ENCODE assay signal across 7 mouse cellular contexts in genomic region chr12:119164176-119164575, GRCm38 (mm10).
A peak's percentile ranks its signal among the peaks of the same experiment; 100 is the strongest.
DNase-seq lines count a peak whose midpoint lies in the region; ATAC-seq lines count a peak whose summit lies in the region.

No protein-coding gene starts in this region.

- H3K27ac ChIP-seq in embryonic facial prominence, embryonic 14.5 days (replicated peaks; ENCODE audit: low read depth, low read length): no peak overlapping the region
- peak overlapping the region; percentile 22; the same call in 1 of the 2 replicates for H3K27ac ChIP-seq in limb, embryonic 15.5 days

- peak; percentile 79; the same call in 1 of the 2 replicates for ATAC-seq in embryonic facial prominence, embryonic 14.5 days (ENCODE audit: low read depth)
- ATAC-seq in limb, embryonic 15.5 days (ENCODE audit: insufficient number of reproducible peaks, low FRiP score, low TSS enrichment, low read depth): 0 out of 2 replicates have a peak, but pooled peaks have one; percentile 63
- no peak for ATAC-seq in CD4-positive, CD25-positive, alpha-beta regulatory T cell, adult 4 months

- DNase-seq in layer of hippocampus, adult 11-12 months (ENCODE audit: low spot score): peak; percentile 12
- DNase-seq in layer of hippocampus, postnatal 25 days (ENCODE audit: extremely low spot score in 1 of 2, low spot score in 1 of 2): no peak
- peak; percentile 36 for DNase-seq in embryonic facial prominence, embryonic 14.5 days (ENCODE audit: low spot score)
- DNase-seq in heart, postnatal 14 days: peak; percentile 12 to 13
- DNase-seq in MN1 (ENCODE audit: low spot score): no peak

- no peak overlapping the region for H3K4me3 ChIP-seq in embryonic facial prominence, embryonic 14.5 days (ENCODE audit: low read depth, low read length)
- no peak overlapping the region for H3K4me3 ChIP-seq in limb, embryonic 15.5 days

- WGBS in embryonic facial prominence, embryonic 14.5 days: 52% methylated on average over 1 of the region's 1 CpGs
- WGBS in limb, embryonic 15.5 days: 26% methylated on average over 1 of the region's 1 CpGs

- peaks cover 19% of the 10 kb centered on the region; the same call in 1 of the 2 replicates for H3K36me3 ChIP-seq in embryonic facial prominence, embryonic 14.5 days (ENCODE audit: control insufficient read depth, insufficient read depth, low read length)
- peaks cover 6% of the 10 kb centered on the region for H3K36me3 ChIP-seq in limb, embryonic 15.5 days

- H3K27me3 ChIP-seq in embryonic facial prominence, embryonic 14.5 days (replicated peaks; ENCODE audit: control insufficient read depth, insufficient read depth, low read length): no peaks in the 10 kb centered on the region
- no peaks in the 10 kb centered on the region for H3K27me3 ChIP-seq in limb, embryonic 15.5 days

- H3K4me2 ChIP-seq in embryonic facial prominence, embryonic 14.5 days (ENCODE audit: low read depth, low read length): no peak overlapping the region
- no peak overlapping the region for H3K4me2 ChIP-seq in limb, embryonic 15.5 days

- no peak overlapping the region for H3K9ac ChIP-seq in embryonic facial prominence, embryonic 14.5 days (ENCODE audit: low read depth, low read length)
- H3K9ac ChIP-seq in limb, embryonic 15.5 days: no peak overlapping the region

- H3K9me3 ChIP-seq in embryonic facial prominence, embryonic 14.5 days (ENCODE audit: control insufficient read depth, low read length): no peaks in the 10 kb centered on the region
- no peaks in the 10 kb centered on the region for H3K9me3 ChIP-seq in limb, embryonic 15.5 days

- intact Hi-C loops in heart, postnatal 14 days (cut with DNase I): no loop called here

- no peaks in the 10 kb centered on the region for H3K4me1 ChIP-seq in embryonic facial prominence, embryonic 14.5 days (ENCODE audit: control insufficient read depth, insufficient read depth, low read length)
- H3K4me1 ChIP-seq in limb, embryonic 15.5 days: peaks cover 9% of the 10 kb centered on the region; the same call in 1 of the 2 replicates

Comparison
In these comparisons a context has a peak if more than half of its experiments do, and no peak if none do; other contexts are left out.
1. DNase-seq: peak in layer of hippocampus, adult 11-12 months (single experiment), embryonic facial prominence, embryonic 14.5 days (single experiment) and heart, postnatal 14 days (2 of 2); none in layer of hippocampus, postnatal 25 days (0 of 2) and MN1 (single experiment).